Mouse (Mus musculus): ENCODE data around the gene Tmem110. TPM values are rescaled to one million over a fixed set of nuclear protein-coding genes. Genes with fewer than 3 reads are reported as not detected.

The Tmem110 gene
- polyA plus RNA-seq, 1 experiment from 2014 or later: 12.7 TPM

DNA sequence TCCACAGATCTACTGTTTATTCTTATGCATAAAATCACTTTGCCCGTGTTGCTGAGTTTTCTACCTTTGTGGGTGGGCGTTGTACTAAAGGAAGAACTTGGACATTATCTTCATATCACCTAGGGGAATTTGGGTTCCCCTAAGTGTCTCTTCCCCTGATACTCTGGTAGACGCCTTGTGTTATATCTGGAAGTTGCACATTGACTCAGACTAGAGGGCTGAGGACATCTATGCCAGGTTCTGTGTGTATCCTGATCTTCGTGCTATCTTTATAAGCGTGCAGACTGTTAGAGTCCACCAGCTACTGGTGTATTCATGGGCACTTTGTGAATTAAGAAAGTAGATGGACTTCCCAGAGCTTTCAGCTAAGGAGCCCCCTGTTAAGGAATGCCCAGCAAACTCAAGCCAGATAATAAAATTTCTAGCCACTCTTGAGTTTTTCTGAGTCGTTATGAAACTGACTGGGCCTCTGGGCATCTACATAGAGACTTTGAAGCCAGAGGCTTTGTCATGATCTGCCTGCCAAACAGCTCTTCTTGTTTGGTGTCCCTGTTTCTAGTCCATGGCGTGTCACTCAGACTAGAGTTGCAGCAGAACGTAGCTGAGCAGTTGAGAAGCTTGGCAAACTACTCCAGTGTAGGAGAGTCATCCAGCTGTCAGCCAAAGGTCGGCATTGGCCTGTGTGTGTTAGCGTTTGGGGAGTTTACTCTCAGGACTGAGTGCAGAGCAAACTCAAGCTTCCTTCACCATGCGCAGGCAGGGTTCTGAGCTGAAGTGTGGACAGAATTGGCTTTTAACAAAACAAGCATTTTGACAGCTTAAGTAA is 3.5 kb downstream of the Tmem110 start:
- H3K4me2 ChIP-seq: peak overlapping the region; percentile 40
- peak overlapping the region; percentile 57 for H3K27ac ChIP-seq
- H3K4me3 ChIP-seq: 0 out of 2 replicates have a peak overlapping the region, but pooled peaks have one; percentile 0
- H3K9ac ChIP-seq: no peak overlapping the region
- no peak for ATAC-seq (replicated peaks; ENCODE audit: insufficient number of reproducible peaks, insufficient read depth, low FRiP score, low read depth)
- H3K9me3 ChIP-seq (replicated peaks): no peaks in the 10 kb centered on the region
- WGBS: 45% methylated on average over 11 of the region's 11 CpGs
- no peaks in the 10 kb centered on the region for H3K27me3 ChIP-seq
- H3K4me1 ChIP-seq (replicated peaks): peaks cover 49% of the 10 kb centered on the region
- no peaks in the 10 kb centered on the region for H3K36me3 ChIP-seq

DNA sequence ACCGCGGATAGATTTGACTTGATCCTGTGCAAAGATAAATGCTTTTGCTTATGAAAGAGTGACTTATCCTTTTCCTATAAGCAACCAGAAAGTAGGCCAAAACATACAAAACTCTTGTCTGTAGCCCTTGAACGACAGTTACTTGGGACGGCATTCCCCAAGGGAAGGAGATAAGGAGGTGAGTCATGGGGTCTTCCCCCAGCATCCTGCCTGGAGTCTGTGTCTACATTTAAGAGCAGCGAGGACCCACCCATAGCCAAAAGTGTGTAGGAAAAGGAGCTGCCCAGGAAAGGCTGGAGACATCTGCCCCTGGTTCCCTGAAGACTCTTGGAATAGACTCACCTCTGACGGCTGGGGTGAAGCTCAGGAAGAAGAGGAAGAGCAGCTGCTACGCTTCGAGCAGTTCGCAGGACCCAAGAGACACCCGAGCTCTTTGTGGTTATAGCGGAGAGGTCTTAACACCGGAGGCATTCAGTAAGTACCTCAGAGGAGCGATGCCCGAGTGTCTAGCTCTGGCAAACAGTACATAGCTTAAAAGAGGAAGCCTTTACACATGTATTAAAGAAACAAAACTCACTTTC is 12.1 kb downstream of the Tmem110 start:
- Histone ChIP-seq H3K9ac (no peak overlapping the region), H3K4me3 (no peak overlapping the region), H3K9me3 (replicated peaks) (no peaks in the 10 kb centered on the region), H3K4me1 (replicated peaks) (peaks cover 13% of the 10 kb centered on the region), H3K4me2 (no peak overlapping the region), H3K27me3 (no peaks in the 10 kb centered on the region), H3K36me3 (no peaks in the 10 kb centered on the region), H3K27ac (no peak overlapping the region)
- no peak for ATAC-seq (replicated peaks; ENCODE audit: insufficient number of reproducible peaks, insufficient read depth, low FRiP score, low read depth)
- 65% methylated on average over 14 of the region's 14 CpGs for WGBS

DNA sequence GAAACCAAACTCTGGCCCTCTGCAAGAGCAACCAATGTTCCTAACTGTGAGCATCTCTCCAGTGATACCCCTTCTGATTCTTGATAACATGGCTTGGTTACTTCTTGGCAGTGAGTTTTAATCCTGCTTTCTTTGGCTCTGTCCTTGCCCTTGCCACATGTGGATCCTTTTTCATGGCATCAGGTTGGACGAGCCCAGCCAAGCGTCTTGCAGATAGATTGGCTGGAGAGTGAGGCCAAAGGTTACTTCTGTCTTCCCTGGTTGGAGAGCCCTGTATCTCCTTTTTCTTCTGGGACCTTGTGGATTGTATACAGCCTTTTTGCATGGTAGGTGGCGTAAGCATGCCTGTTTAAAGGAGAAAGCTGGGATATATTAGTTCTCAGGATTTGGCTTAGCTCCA is 18.3 kb downstream of the Tmem110 start:
- Histone ChIP-seq H3K4me1 (replicated peaks) (no peaks in the 10 kb centered on the region), H3K27me3 (no peaks in the 10 kb centered on the region), H3K4me2 (no peak overlapping the region), H3K27ac (no peak overlapping the region), H3K4me3 (no peak overlapping the region), H3K9me3 (replicated peaks) (no peaks in the 10 kb centered on the region), H3K36me3 (no peaks in the 10 kb centered on the region), H3K9ac (no peak overlapping the region)
- ATAC-seq (replicated peaks; ENCODE audit: insufficient number of reproducible peaks, insufficient read depth, low FRiP score, low read depth): no peak
- WGBS: 86% methylated on average over 3 of the region's 3 CpGs

DNA sequence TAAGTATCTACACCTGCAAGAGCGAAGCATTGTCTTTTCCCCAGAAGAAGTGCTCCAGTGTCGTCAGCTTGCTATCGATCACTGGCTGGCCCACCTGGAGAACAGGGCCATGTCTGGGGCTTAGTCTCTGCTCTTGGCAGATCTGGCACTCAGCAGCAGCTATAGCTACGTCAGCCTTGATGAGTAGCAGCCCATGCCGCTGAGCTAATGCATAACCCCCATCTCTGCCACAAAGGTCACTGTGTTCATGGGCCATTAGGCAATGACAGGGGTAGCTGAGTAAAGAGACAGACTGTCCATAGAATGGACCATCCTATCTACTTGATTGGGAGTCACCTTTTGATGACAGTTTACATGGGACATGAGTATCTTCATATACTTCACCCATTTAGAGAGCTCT is 25.1 kb downstream of the Tmem110 start:
- 88% methylated on average over 5 of the region's 5 CpGs for WGBS
- ATAC-seq (replicated peaks; ENCODE audit: insufficient number of reproducible peaks, insufficient read depth, low FRiP score, low read depth): no peak
- H3K27ac ChIP-seq: no peak overlapping the region

GRCm38 (mm10) chr14:30852325-30852724 is 26.9 kb downstream of the Tmem110 start:
- Histone ChIP-seq H3K4me3 (no peak overlapping the region), H3K4me1 (replicated peaks) (no peaks in the 10 kb centered on the region)
- WGBS: 79% methylated on average over 5 of the region's 5 CpGs

More for the DNA sequence above, 25.1 kb downstream of the Tmem110 start:
- Histone ChIP-seq H3K4me3 (no peak overlapping the region), H3K27me3 (no peaks in the 10 kb centered on the region), H3K9me3 (replicated peaks) (no peaks in the 10 kb centered on the region), H3K4me1 (replicated peaks) (no peaks in the 10 kb centered on the region), H3K4me2 (no peak overlapping the region), H3K36me3 (no peaks in the 10 kb centered on the region), H3K9ac (no peak overlapping the region)

GRCm38 (mm10) chr14:30855316-30855715 is 29.9 kb downstream of the Tmem110 start:
- H3K36me3 ChIP-seq: no peaks in the 10 kb centered on the region
- H3K9me3 ChIP-seq (replicated peaks): no peaks in the 10 kb centered on the region
- no peak overlapping the region for H3K4me3 ChIP-seq
- no peak for ATAC-seq (replicated peaks; ENCODE audit: insufficient number of reproducible peaks, insufficient read depth, low FRiP score, low read depth)
- no peak overlapping the region for H3K27ac ChIP-seq
- H3K9ac ChIP-seq: no peak overlapping the region
- WGBS: 91% methylated on average over 3 of the region's 3 CpGs
- H3K27me3 ChIP-seq: no peaks in the 10 kb centered on the region
- H3K4me2 ChIP-seq: no peak overlapping the region
- no peaks in the 10 kb centered on the region for H3K4me1 ChIP-seq (replicated peaks)

More at GRCm38 (mm10) chr14:30852325-30852724, 26.9 kb downstream of the Tmem110 start:
- Histone ChIP-seq H3K36me3 (no peaks in the 10 kb centered on the region), H3K27me3 (no peaks in the 10 kb centered on the region), H3K4me2 (no peak overlapping the region), H3K9me3 (replicated peaks) (no peaks in the 10 kb centered on the region), H3K27ac (no peak overlapping the region), H3K9ac (no peak overlapping the region)
- ATAC-seq (replicated peaks; ENCODE audit: insufficient number of reproducible peaks, insufficient read depth, low FRiP score, low read depth): no peak

DNA sequence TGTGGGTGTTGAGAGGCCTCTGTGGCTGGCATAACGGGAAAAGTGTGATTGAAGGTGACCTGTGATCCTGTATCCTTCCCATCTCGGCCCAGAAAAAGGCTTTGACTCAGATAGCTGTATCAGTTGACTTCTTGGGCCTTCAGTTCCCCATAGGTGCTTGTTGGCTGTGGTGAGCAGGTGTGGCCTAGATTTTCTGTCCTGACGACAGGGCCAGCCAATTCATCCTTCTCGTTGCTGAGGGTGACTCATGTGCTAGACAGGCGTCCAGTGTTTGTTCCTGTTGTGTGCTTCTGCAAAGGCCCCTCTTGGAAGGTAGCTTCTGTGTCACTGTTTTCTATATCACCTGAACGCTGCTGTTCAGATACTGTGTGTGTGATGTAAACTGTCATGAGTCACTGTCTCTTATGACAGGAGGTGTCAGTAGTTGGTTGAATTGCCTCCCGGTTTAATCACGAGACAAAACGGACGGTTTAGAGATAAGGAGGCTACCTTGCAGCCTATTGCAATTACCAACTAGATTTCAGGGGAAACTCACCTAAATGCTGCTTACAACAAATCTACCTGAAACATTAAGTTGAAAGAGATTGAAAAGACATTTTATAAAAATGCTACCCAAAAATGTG is 31.6 kb downstream of the Tmem110 start:
- ATAC-seq (replicated peaks; ENCODE audit: insufficient number of reproducible peaks, insufficient read depth, low FRiP score, low read depth): no peak
- no peak overlapping the region for H3K27ac ChIP-seq
- H3K4me1 ChIP-seq (replicated peaks): 0 out of 2 replicates have a peak, but pooled peaks cover 3% of the 10 kb centered on the region
- no peak overlapping the region for H3K4me3 ChIP-seq
- WGBS: 49% methylated on average over 10 of the region's 10 CpGs
- H3K36me3 ChIP-seq: no peaks in the 10 kb centered on the region
- H3K4me2 ChIP-seq: no peak overlapping the region
- H3K9me3 ChIP-seq (replicated peaks): no peaks in the 10 kb centered on the region
- no peaks in the 10 kb centered on the region for H3K27me3 ChIP-seq
- H3K9ac ChIP-seq: no peak overlapping the region

DNA sequence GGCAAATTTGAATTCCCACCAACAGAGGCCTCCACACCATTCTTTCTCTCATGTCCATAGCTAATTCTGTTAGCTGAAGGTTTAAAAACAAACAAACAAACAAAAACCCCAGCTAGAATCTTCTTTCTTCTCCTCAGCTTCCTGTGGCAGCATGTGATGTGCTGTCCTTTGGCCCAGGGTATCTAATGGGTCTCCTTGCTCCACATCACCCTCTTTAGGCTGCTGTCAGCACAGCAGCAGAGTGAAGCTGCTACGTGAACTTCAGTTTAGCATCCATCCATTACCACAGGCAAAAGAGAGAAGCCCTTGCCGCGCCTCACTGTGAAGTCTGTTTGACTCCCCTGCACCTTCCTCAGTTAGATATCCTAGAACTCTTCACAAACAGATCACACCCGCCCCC is 32.6 kb downstream of the Tmem110 start:
- Histone ChIP-seq H3K36me3 (no peaks in the 10 kb centered on the region), H3K4me2 (no peak overlapping the region), H3K4me1 (replicated peaks) (0 out of 2 replicates have a peak, but pooled peaks cover 3% of the 10 kb centered on the region), H3K9me3 (replicated peaks) (no peaks in the 10 kb centered on the region), H3K9ac (no peak overlapping the region), H3K27ac (no peak overlapping the region), H3K27me3 (no peaks in the 10 kb centered on the region), H3K4me3 (no peak overlapping the region)
- ATAC-seq (replicated peaks; ENCODE audit: insufficient number of reproducible peaks, insufficient read depth, low FRiP score, low read depth): no peak
- 72% methylated on average over 4 of the region's 4 CpGs for WGBS

DNA sequence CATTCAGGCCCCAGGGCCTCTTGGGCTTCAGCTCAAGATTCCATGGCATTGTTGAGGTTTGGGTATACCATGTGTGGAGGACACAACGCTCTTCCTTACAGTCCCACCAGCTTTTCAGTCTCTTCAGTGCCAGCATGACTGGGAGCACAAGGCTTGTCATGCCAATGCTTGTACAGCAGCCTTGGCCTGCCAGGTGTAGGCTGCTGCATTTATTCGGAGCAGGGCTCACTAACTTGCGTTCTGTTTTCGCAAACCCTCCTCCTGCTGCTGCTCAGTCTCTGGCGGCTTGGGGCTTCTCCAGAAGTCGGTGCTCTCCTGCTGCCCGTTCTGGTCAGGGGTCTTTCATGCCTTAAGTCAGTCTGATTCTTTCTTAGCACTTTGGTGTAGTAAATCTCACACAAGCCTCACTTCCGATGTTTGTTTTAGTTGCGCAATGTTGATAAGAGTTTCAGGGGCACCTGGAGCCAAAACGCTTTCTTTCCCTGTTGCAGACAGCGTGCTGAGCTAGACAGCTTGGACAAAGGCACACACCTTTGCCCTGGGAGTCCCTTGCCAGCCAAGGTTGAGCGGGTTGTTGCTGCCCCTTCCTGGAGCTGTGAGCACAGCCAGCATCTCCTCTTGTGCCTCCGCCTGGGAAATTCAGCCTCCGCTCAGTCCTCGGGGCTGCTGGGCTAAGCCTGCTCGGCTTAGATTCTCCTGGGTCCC is 36.2 kb downstream of the Tmem110 start:
- Histone ChIP-seq H3K4me2 (no peak overlapping the region), H3K9ac (no peak overlapping the region), H3K36me3 (0 out of 2 replicates have a peak, but pooled peaks cover 3% of the 10 kb centered on the region), H3K27ac (no peak overlapping the region), H3K27me3 (no peaks in the 10 kb centered on the region), H3K4me3 (no peak overlapping the region), H3K4me1 (replicated peaks) (0 out of 2 replicates have a peak, but pooled peaks cover 3% of the 10 kb centered on the region), H3K9me3 (replicated peaks) (no peaks in the 10 kb centered on the region)
- ATAC-seq (replicated peaks; ENCODE audit: insufficient number of reproducible peaks, insufficient read depth, low FRiP score, low read depth): no peak
- 50% methylated on average over 16 of the region's 16 CpGs for WGBS

DNA sequence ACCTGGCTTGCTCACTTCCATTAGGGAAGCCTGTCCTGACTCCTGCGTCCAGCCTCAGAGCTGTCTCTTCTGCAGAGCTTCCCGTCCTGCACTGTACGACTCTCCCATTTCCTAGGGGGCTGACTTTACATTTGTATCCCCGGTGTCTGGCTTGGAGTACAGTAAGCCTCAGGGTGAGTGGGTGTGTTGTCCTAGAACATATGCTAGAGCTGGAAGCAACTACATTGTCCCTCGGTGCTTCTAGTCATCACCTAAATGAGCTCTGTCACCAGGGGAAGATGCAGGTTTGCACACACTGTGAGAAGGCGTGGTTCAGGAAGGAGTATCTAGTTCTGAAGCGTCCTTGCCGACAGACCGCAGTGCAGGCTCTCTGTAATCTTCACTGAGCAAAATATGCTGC is 37.0 kb downstream of the Tmem110 start:
- 0 out of 2 replicates have a peak, but pooled peaks cover 3% of the 10 kb centered on the region for H3K4me1 ChIP-seq (replicated peaks)
- 76% methylated on average over 9 of the region's 9 CpGs for WGBS
- H3K9ac ChIP-seq: no peak overlapping the region
- H3K27me3 ChIP-seq: no peaks in the 10 kb centered on the region
- H3K27ac ChIP-seq: no peak overlapping the region
- no peaks in the 10 kb centered on the region for H3K9me3 ChIP-seq (replicated peaks)
- 0 out of 2 replicates have a peak, but pooled peaks cover 3% of the 10 kb centered on the region for H3K36me3 ChIP-seq
- ATAC-seq (replicated peaks; ENCODE audit: insufficient number of reproducible peaks, insufficient read depth, low FRiP score, low read depth): no peak
- no peak overlapping the region for H3K4me2 ChIP-seq
- no peak overlapping the region for H3K4me3 ChIP-seq

DNA sequence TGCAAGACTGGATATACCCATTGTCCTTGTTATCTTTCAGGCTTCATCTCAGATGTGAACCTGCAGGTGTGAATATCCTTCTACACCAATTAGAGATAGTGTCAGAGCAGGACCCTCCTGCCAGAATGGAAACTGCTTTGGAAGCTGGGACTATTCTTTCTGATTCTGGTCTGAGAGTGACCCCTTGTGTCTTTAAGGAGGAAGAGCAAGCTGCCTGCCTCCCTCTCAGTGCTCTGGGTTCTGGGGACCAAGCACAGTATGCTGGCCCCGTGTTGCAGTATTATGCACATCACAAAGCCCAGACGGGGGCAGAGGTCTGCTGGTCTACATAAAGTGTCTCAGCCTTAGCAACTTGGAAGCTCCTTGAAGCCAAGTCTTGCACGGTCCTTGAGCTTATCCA is 39.9 kb downstream of the Tmem110 start:
- H3K9ac ChIP-seq: no peak overlapping the region
- H3K27ac ChIP-seq: no peak overlapping the region
- H3K36me3 ChIP-seq: 0 out of 2 replicates have a peak, but pooled peaks cover 3% of the 10 kb centered on the region
- H3K4me1 ChIP-seq (replicated peaks): peaks cover 14% of the 10 kb centered on the region
- WGBS: 66% methylated on average over 3 of the region's 3 CpGs
- ATAC-seq (replicated peaks; ENCODE audit: insufficient number of reproducible peaks, insufficient read depth, low FRiP score, low read depth): no peak
- no peaks in the 10 kb centered on the region for H3K9me3 ChIP-seq (replicated peaks)
- H3K4me3 ChIP-seq: no peak overlapping the region
- no peak overlapping the region for H3K4me2 ChIP-seq
- no peaks in the 10 kb centered on the region for H3K27me3 ChIP-seq

Measured in heart, embryonic 15.5 days (tissue).